Mouse (Mus musculus): ENCODE measurements around the gene Slc12a8. TPM values are rescaled to one million over a fixed set of nuclear protein-coding genes. Genes with fewer than 3 reads are reported as not detected.

The Slc12a8 gene
- total RNA-seq, 2 experiments from 2014 or later, result 0.28 TPM; not detected in 1

GRCm38 (mm10) chr16:33583881-33584454 is 66.8 kb downstream of the Slc12a8 start:
- DNase-seq, result peak; percentile 46

- peak; percentile 36 for DNase-seq
These were observed 67.4 kb downstream of the Slc12a8 start for GRCm38 (mm10) chr16:33584455-33585082.

- DNase-seq, result no peak
These were observed 67.9 kb downstream of the Slc12a8 start for GRCm38 (mm10) chr16:33585083-33585460.

- peak; percentile 88 for DNase-seq
These were observed 70.4 kb downstream of the Slc12a8 start for GRCm38 (mm10) chr16:33587283-33588127.

GRCm38 (mm10) chr16:33588845-33589244 is 71.7 kb downstream of the Slc12a8 start:
- no peak for DNase-seq

- DNase-seq, result no peak
These were observed 73.3 kb downstream of the Slc12a8 start for GRCm38 (mm10) chr16:33590438-33590837.

GRCm38 (mm10) chr16:33591390-33592067 is 74.4 kb downstream of the Slc12a8 start:
- no peak for DNase-seq

- DNase-seq, result no peak
These were observed 75.2 kb downstream of the Slc12a8 start for GRCm38 (mm10) chr16:33592286-33592685.

- no peak for DNase-seq
These were observed 76.3 kb downstream of the Slc12a8 start for GRCm38 (mm10) chr16:33593467-33593866.

- peak; percentile 47 for DNase-seq
These were observed 77.1 kb downstream of the Slc12a8 start for GRCm38 (mm10) chr16:33594037-33594771.

- no peak for DNase-seq
These were observed 78.2 kb downstream of the Slc12a8 start for GRCm38 (mm10) chr16:33595235-33595769.

- no peak for DNase-seq
These were observed 79.1 kb downstream of the Slc12a8 start for GRCm38 (mm10) chr16:33596213-33596612.

GRCm38 (mm10) chr16:33600216-33600615 is 83.1 kb downstream of the Slc12a8 start:
- no peak for DNase-seq

GRCm38 (mm10) chr16:33601299-33601698 is 84.2 kb downstream of the Slc12a8 start:
- no peak for DNase-seq

GRCm38 (mm10) chr16:33605647-33606596 is 88.8 kb downstream of the Slc12a8 start:
- no peak for DNase-seq

- no peak for DNase-seq
These were observed 89.8 kb downstream of the Slc12a8 start for GRCm38 (mm10) chr16:33606691-33607532.

- no peak for DNase-seq
These were observed 92.4 kb downstream of the Slc12a8 start for GRCm38 (mm10) chr16:33609554-33609953.

- no peak for DNase-seq
These were observed 93.3 kb downstream of the Slc12a8 start for GRCm38 (mm10) chr16:33610466-33610865.

- no peak for DNase-seq
These were observed 94.2 kb downstream of the Slc12a8 start for GRCm38 (mm10) chr16:33611291-33611690.

Measured in gastrocnemius, postnatal 25 days (tissue).